Mouse (Mus musculus) ES-E14 (cell line): ENCODE data around the gene Sds. TPM values are rescaled to one million over a fixed set of nuclear protein-coding genes. Genes with fewer than 3 reads are reported as not detected.

Source experiments
- DNase-seq: peaks from one replicate; pipeline ENCODE4 v3.0.0-alpha.2; 2013; ENCODE audit warnings: low read depth, low spot score
- H3K27ac ChIP-seq: 2 replicates; pipeline ENCODE4 v1.5.1; 2012; ENCODE audit warnings: low read depth, mild to moderate bottlenecking, low read length, moderate library complexity, mixed read lengths; ENCODE audit not compliant: poor library complexity, insufficient read depth, severe bottlenecking
- H3K36me3 ChIP-seq: 2 replicates; pipeline ENCODE4 v1.6.1; 2012; ENCODE audit warnings: mild to moderate bottlenecking, low read length, moderate library complexity, mixed read lengths; ENCODE audit not compliant: control insufficient read depth, poor library complexity, insufficient read depth, severe bottlenecking
- H3K4me1 ChIP-seq, 2 experiments: fragments of 150-350 bp in 1 of 2; sonication (generic) in 1 of 2; 2 replicates each; pipeline ENCODE4 v1.6.1; 2012; ENCODE audit warnings: low read length in 2 of 2, mild to moderate bottlenecking in 1 of 2, mixed read lengths in 1 of 2; ENCODE audit not compliant: control insufficient read depth in 2 of 2, insufficient read depth in 2 of 2, poor library complexity in 1 of 2
- H3K4me3 ChIP-seq, 2 experiments: fragments of 150-350 bp in 1 of 2; sonication (generic) in 1 of 2; 2 replicates each; pipeline ENCODE4 v1.5.1; 2012; ENCODE audit warnings: low read length in 2 of 2, low read depth in 1 of 2, mild to moderate bottlenecking in 1 of 2, mixed read lengths in 1 of 2; ENCODE audit not compliant: insufficient read depth in 1 of 2, poor library complexity in 1 of 2, severe bottlenecking in 1 of 2
- H3K9ac ChIP-seq: 2 replicates; pipeline ENCODE4 v1.6.1; 2012; ENCODE audit warnings: low read depth, mild to moderate bottlenecking, low read length, mixed read lengths; ENCODE audit not compliant: poor library complexity, insufficient read depth, severe bottlenecking
- H3K9me3 ChIP-seq: fragments of 150-350 bp; sonication (generic); 2 replicates; pipeline ENCODE4 v1.6.1; 2012; ENCODE audit warnings: low read depth, mild to moderate bottlenecking, low read length; ENCODE audit not compliant: control insufficient read depth, insufficient read depth
- CHD2 ChIP-seq: IDR thresholded peaks from 2 replicates; pipeline ENCODE4 v1.6.1; 2014; ENCODE audit warnings: mild to moderate bottlenecking, low read depth, low read length, inconsistent platforms
- HCFC1 ChIP-seq: IDR thresholded peaks from 2 replicates; pipeline ENCODE4 v1.6.1; 2012; ENCODE audit warnings: low read length, inconsistent platforms, borderline replicate concordance; ENCODE audit not compliant: insufficient read depth
- MAFK ChIP-seq: IDR thresholded peaks from 2 replicates; pipeline ENCODE4 v1.6.1; 2014; ENCODE audit warnings: mild to moderate bottlenecking, low read depth, low read length, inconsistent platforms; ENCODE audit not compliant: insufficient read depth
- ZC3H11A ChIP-seq: IDR thresholded peaks from 2 replicates; pipeline ENCODE4 v1.6.1; 2012; ENCODE audit warnings: low read depth, mild to moderate bottlenecking, inconsistent platforms, low read length, borderline replicate concordance
- ZNF384 ChIP-seq: IDR thresholded peaks from 2 replicates; pipeline ENCODE4 v1.6.1; 2012; ENCODE audit warnings: low read depth, low read length, inconsistent platforms
- in situ Hi-C, 2 experiments: fragments of 600-800 bp; cut with MboI; formaldehyde crosslinking; loops; one replicate each; pipeline ENCODE4 v1.15.1; 2025; ENCODE audit warnings: low sequenced_read_pairs in 2 of 2, inconsistent platforms in 1 of 2; ENCODE audit not compliant: unreplicated experiment in 2 of 2
- total RNA-seq: library from RNA; depleted of rRNA; stranded (reverse); fragments of 300-350 nt; gene quantifications from 2 replicates; pipeline ENCODE4 v1.2.3, GENCODE M21; 2012; rRNA removed

The Sds gene
- 0.22 TPM in 1 of 2 replicates, not detected in the other for total RNA-seq

DNA sequence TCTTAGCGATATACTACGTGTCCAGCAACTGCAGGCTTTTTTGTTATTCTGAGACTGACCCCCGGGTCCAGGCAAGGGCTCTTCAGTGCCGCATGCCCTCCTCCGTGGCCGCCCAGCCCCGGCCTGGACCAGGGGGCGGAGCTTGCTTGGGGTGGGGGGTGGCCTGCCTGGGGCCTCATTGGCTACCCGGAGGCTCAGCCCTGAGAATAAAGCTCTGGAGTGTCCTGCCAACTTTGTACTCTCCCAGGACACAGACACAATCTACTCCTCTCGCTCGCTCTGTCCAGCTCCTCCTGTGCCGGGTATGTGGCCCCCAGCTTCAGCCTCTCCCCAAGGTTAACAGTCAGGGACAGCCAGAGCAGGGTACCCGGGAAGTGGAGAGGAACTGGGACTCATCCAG lies at the start of gene Sds:
TSS of gene Sds (plus strand) at position 231 of the 400 bp plus-strand sequence.
- Histone ChIP-seq H3K9ac (no peak within 1 kb of the TSS), H3K4me3 (no peak within 1 kb of the TSS), H3K27ac (no peak within 1 kb of the TSS), H3K4me1 (peaks cover 2% of the 10 kb centered on the region in 2 experiments; a peak in 2 of 4 replicates), H3K36me3 (no peaks in the 10 kb centered on the region), H3K9me3 (no peaks in the 10 kb centered on the region)
- no peak for DNase-seq
- in situ Hi-C loops, result no loop called here
- TF ChIP-seq CHD2, result no peak
- no peak for TF ChIP-seq ZNF384

DNA sequence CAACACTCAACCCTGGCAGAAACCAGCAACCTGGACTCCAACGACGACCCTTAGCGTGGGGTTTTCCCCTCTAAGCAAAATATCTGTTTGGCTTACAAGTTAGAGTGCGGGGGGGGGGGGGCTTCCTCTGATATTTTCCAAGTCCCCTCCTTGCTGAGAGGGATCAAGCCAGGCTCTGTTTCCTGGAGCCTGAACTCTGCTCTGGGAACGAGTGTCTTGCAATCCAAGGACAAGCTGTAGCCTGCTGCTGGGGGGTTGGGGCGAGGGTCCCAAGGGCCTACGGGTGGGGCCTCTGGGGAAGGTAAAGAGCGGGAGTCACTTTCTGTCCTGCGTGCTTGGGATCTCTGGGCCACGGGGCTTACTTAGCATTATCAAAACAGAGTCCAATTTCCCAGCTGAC lies 49.8 kb upstream of the Sds start:
- Histone ChIP-seq H3K9ac (no peak overlapping the region), H3K36me3 (no peaks in the 10 kb centered on the region), H3K4me1 (peaks cover 0 to 13% of the 10 kb centered on the region in 2 experiments; a peak in 1 of 4 replicates), H3K9me3 (no peaks in the 10 kb centered on the region), H3K4me3 (no peak overlapping the region), H3K27ac (no peak overlapping the region)
- no peak for DNase-seq
- in situ Hi-C loops, result no loop called here
- TF ChIP-seq MAFK, result no peak
- TF ChIP-seq ZC3H11A, result no peak
- no peak for TF ChIP-seq ZNF384
- TF ChIP-seq CHD2, result no peak
- no peak for TF ChIP-seq HCFC1

DNA sequence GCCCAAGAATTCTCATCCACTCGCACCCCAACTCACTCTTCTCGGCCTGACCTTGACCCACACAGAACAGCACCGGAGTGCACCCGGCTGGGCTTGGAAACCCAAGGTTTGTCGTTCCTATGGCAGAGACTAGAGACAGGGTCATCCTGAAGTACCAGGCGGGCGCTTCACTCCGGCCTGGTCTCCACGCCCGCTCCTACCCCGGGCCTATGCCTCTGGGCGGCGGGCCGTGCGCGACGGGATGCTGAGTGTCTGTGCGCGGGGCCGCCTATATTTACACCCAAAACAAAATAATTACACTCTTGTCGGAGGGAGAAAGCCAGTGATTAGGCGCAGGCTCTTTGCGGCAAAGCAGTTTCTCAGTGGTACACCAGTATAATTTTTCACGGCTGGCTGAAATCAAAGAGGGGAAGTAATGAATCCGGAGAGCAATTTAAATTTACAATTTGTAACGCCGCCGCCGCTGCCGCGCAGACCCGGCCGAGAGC lies 48.8 kb upstream of the Sds start:
- H3K9me3 ChIP-seq, result no peaks in the 10 kb centered on the region
- no peak for DNase-seq
- peaks cover 0 to 13% of the 10 kb centered on the region in 2 experiments; a peak in 1 of 4 replicates for H3K4me1 ChIP-seq
- no peaks in the 10 kb centered on the region for H3K36me3 ChIP-seq
- in situ Hi-C loops, result no loop called here
- TF ChIP-seq MAFK (no peak), HCFC1 (no peak), ZC3H11A (no peak), CHD2 (no peak), ZNF384 (no peak)
- H3K4me3 ChIP-seq, result no peak overlapping the region
- H3K9ac ChIP-seq, result no peak overlapping the region
- no peak overlapping the region for H3K27ac ChIP-seq

DNA sequence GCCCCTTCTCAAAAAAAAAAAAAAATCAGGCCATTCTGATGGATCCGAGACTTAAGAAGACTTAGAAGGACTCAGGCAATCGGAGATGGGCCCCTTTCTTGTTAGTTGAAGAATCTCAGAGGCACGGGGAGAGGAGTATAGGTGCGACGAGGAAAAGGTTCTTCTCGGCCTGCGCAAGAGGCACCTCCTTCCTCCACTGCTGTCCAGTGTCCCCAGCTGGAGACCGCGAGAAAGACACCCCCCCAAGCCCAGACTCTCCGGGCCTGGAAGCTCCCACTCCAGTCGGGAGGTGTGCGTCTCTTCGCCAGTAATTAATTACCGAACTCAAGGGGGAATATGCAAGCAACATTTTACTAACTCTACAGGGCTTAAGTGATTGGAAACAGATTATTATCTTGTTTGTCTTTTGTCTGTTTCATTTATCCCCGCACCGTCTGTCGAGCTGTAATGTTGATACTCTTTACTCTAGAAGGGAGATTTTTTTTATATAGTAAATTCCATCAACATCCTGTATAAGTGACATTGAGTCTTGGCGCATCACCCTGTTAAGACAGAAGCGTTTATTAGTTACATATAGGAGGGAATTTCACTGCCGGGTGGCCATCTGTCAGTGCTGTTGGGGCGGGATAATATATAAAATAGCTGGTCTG lies 48.0 kb upstream of the Sds start:
- in situ Hi-C loops, result no loop called here
- no peak overlapping the region for H3K4me3 ChIP-seq
- no peaks in the 10 kb centered on the region for H3K9me3 ChIP-seq
- TF ChIP-seq ZNF384, result 0 out of 2 replicates have a peak, but pooled peaks have one; percentile 13
- no peak for TF ChIP-seq ZC3H11A
- H3K9ac ChIP-seq, result no peak overlapping the region
- no peak for DNase-seq
- H3K36me3 ChIP-seq, result no peaks in the 10 kb centered on the region
- no peak overlapping the region for H3K27ac ChIP-seq
- peaks cover 0 to 13% of the 10 kb centered on the region in 2 experiments; a peak in 1 of 4 replicates for H3K4me1 ChIP-seq

DNA sequence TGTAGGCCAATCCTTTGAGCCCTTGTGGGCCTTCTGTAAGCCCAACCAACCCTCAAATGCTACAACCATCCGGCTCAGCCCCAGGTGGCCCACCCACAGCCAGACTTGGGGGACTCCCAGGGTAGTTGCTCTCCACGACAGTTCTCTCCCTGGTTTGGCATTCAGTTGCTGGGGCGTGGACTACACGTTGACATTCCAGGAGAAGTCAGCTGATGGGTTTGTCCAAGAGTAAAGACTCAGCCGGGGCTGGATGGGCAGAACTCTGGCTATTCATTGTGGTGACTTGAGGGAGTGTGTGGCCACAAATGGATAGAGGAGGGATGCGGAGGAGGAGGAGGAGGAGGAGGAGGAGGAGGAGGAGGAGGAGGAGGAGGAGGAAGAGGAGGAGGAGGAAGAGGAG lies 47.3 kb upstream of the Sds start:
- Histone ChIP-seq H3K27ac (no peak overlapping the region), H3K9ac (no peak overlapping the region), H3K9me3 (no peaks in the 10 kb centered on the region), H3K36me3 (no peaks in the 10 kb centered on the region), H3K4me3 (no peak overlapping the region), H3K4me1 (peaks cover 0 to 13% of the 10 kb centered on the region in 2 experiments; a peak in 1 of 4 replicates)
- TF ChIP-seq ZNF384 (no peak), HCFC1 (no peak), MAFK (no peak), ZC3H11A (no peak), CHD2 (no peak)
- no peak for DNase-seq
- in situ Hi-C loops, result no loop called here
